Mouse (Mus musculus) MN1 (cell line): ENCODE measurements at regions not wholly inside any gene's neighbourhood (a gene's known extent, or its start where the extent isn't known, plus 50 kb on each side); places are given as distances from the start of the nearest gene placed in this dataset.

Experiments
- DNase-seq: peaks from one replicate; pipeline ENCODE4 v3.0.0-alpha.2; 2016; ENCODE audit warnings: low spot score

GRCm38 (mm10) chr3:50813760-50814400 lies 370.5 kb upstream of the Slc7a11 start:
- DNase-seq = no peak

- DNase-seq = no peak
Observed at GRCm38 (mm10) chr3:50815716-50816115, 372.3 kb upstream of the Slc7a11 start.

GRCm38 (mm10) chr3:50816479-50816878 lies 373.1 kb upstream of the Slc7a11 start:
- no peak for DNase-seq

- no peak for DNase-seq
Observed at GRCm38 (mm10) chr3:50817361-50817760, 373.9 kb upstream of the Slc7a11 start.

GRCm38 (mm10) chr3:50820776-50821175 lies 377.4 kb upstream of the Slc7a11 start:
- DNase-seq = no peak

- DNase-seq = no peak
Observed at GRCm38 (mm10) chr3:50825534-50826423, 382.4 kb upstream of the Slc7a11 start.

GRCm38 (mm10) chr3:50826424-50826819 lies 383.0 kb upstream of the Slc7a11 start:
- no peak for DNase-seq

- no peak for DNase-seq
Observed at GRCm38 (mm10) chr3:50829211-50829610, 385.8 kb upstream of the Slc7a11 start.

- DNase-seq = no peak
Observed at GRCm38 (mm10) chr3:50830446-50830845, 387.0 kb upstream of the Slc7a11 start.

GRCm38 (mm10) chr3:50830926-50831325 lies 387.5 kb upstream of the Slc7a11 start:
- no peak for DNase-seq

- DNase-seq = no peak
Observed at GRCm38 (mm10) chr3:50842216-50842615, 382.0 kb upstream of the Noct start.

GRCm38 (mm10) chr3:50844835-50845301 lies 379.4 kb upstream of the Noct start:
- no peak for DNase-seq

- no peak for DNase-seq
Observed at GRCm38 (mm10) chr3:50845311-50845710, 378.9 kb upstream of the Noct start.

- no peak for DNase-seq
Observed at GRCm38 (mm10) chr3:50848528-50848927, 375.7 kb upstream of the Noct start.

GRCm38 (mm10) chr3:50851083-50851637 lies 373.1 kb upstream of the Noct start:
- DNase-seq = no peak

- DNase-seq = no peak
Observed at GRCm38 (mm10) chr3:50867105-50867504, 357.1 kb upstream of the Noct start.

- no peak for DNase-seq
Observed at GRCm38 (mm10) chr3:50869211-50869610, 355.0 kb upstream of the Noct start.

- no peak for DNase-seq
Observed at GRCm38 (mm10) chr3:50879050-50879449, 345.2 kb upstream of the Noct start.

- no peak for DNase-seq
Observed at GRCm38 (mm10) chr3:50879595-50879994, 344.7 kb upstream of the Noct start.

GRCm38 (mm10) chr3:50881437-50882248 lies 342.6 kb upstream of the Noct start:
- DNase-seq = no peak

- no peak for DNase-seq
Observed at GRCm38 (mm10) chr3:50882249-50882733, 342.0 kb upstream of the Noct start.

- DNase-seq = no peak
Observed at GRCm38 (mm10) chr3:50886336-50886735, 337.9 kb upstream of the Noct start.
